Mouse (Mus musculus): ENCODE results near the gene F5. TPM values are rescaled to one million over a fixed set of nuclear protein-coding genes. Genes with fewer than 3 reads are reported as not detected.

The F5 gene
- 0.32 and 0.36 TPM in 2 replicates for polyA plus RNA-seq (2015; fragmentation: Nextera tagmentation; extraction: Ambion mirVana)

- WGBS, result 14% methylated on average over 15 of the region's 16 CpGs
- Histone ChIP-seq H3K4me1 (ENCODE audit: control insufficient read depth, insufficient read depth, low read length) (no peaks in the 10 kb centered on the region), H3K9ac (ENCODE audit: low read depth, low read length) (no peak within 1 kb of the TSS), H3K9me3 (ENCODE audit: control insufficient read depth, low read length) (no peaks in the 10 kb centered on the region), H3K36me3 (ENCODE audit: control insufficient read depth, insufficient read depth, low read length) (no peaks in the 10 kb centered on the region), H3K4me3 (ENCODE audit: low read length) (no peak within 1 kb of the TSS; the same call in 1 of the 2 replicates), H3K4me2 (ENCODE audit: low read depth, low read length) (peak within 1 kb of the TSS; percentile 19; the same call in 1 of the 2 replicates), H3K27me3 (replicated peaks; ENCODE audit: control insufficient read depth, insufficient read depth, low read length) (no peaks in the 10 kb centered on the region), H3K27ac (ENCODE audit: low read length) (no peak within 1 kb of the TSS)
- peak; percentile 62 for ATAC-seq
Observed at GRCm38 (mm10) chr1:164151387-164152088, at the start of gene F5. TSS of gene F5 (plus strand) at chr1:164151838.

- no peak overlapping the region for H3K9ac ChIP-seq (ENCODE audit: low read depth, low read length)
- no peaks in the 10 kb centered on the region for H3K36me3 ChIP-seq (ENCODE audit: control insufficient read depth, insufficient read depth, low read length)
- H3K27ac ChIP-seq (ENCODE audit: low read length), result no peak overlapping the region
- H3K4me2 ChIP-seq (ENCODE audit: low read depth, low read length), result no peak overlapping the region
- no peak for ATAC-seq
- H3K4me1 ChIP-seq (ENCODE audit: control insufficient read depth, insufficient read depth, low read length), result no peaks in the 10 kb centered on the region
- H3K4me3 ChIP-seq (ENCODE audit: low read length), result no peak overlapping the region
- WGBS, result 73% methylated on average over 2 of the region's 2 CpGs
- H3K9me3 ChIP-seq (ENCODE audit: control insufficient read depth, low read length), result no peaks in the 10 kb centered on the region
- no peaks in the 10 kb centered on the region for H3K27me3 ChIP-seq (replicated peaks; ENCODE audit: control insufficient read depth, insufficient read depth, low read length)
Observed at GRCm38 (mm10) chr1:164109763-164110162, 41.9 kb upstream of the F5 start.

DNA sequence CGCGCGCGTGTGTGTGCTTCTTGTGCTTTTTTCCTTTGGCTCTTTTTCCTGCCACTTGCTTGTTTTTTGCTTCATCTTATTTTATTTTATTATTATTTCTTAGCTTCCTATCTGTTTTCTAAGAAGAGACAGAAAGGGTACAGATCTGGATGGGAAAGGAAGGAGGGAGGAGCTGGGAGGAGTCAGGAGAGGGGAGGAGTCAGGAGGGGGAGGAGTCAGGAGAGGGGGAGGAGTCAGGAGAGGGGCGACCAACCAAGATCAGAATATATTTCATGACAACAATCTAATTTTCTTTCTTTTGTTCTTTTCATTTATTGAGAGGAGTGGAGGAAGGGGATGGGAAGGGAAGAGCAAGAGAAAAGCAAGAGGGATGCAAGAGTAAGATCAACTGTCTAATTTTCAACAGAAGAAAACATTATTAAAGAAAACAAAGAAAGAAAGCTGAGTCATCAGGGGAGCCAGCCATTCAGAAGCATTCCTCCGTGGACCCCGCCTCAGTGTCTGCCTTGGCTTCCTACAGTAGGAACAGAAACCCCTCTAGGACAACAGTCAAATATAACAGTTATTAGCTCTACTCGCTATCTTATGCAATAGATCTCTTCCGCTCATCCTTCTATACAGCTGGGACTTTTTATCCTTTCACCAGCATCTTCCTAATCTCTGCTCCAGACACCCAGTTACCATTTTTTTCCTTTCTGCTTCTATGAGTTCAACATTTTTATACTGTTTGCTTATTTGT is 40.9 kb upstream of the F5 start:
- Histone ChIP-seq H3K27ac (ENCODE audit: low read length) (no peak overlapping the region), H3K27me3 (replicated peaks; ENCODE audit: control insufficient read depth, insufficient read depth, low read length) (no peaks in the 10 kb centered on the region), H3K9me3 (ENCODE audit: control insufficient read depth, low read length) (no peaks in the 10 kb centered on the region), H3K4me1 (ENCODE audit: control insufficient read depth, insufficient read depth, low read length) (no peaks in the 10 kb centered on the region), H3K4me3 (ENCODE audit: low read length) (no peak overlapping the region), H3K9ac (ENCODE audit: low read depth, low read length) (no peak overlapping the region), H3K4me2 (ENCODE audit: low read depth, low read length) (no peak overlapping the region), H3K36me3 (ENCODE audit: control insufficient read depth, insufficient read depth, low read length) (no peaks in the 10 kb centered on the region)
- ATAC-seq, result no peak
- 92% methylated on average over 9 of the region's 9 CpGs for WGBS

- ATAC-seq, result no peak
- Histone ChIP-seq H3K9me3 (ENCODE audit: control insufficient read depth, low read length) (no peaks in the 10 kb centered on the region), H3K4me3 (ENCODE audit: low read length) (no peak overlapping the region), H3K27ac (ENCODE audit: low read length) (no peak overlapping the region), H3K27me3 (replicated peaks; ENCODE audit: control insufficient read depth, insufficient read depth, low read length) (no peaks in the 10 kb centered on the region), H3K9ac (ENCODE audit: low read depth, low read length) (no peak overlapping the region), H3K36me3 (ENCODE audit: control insufficient read depth, insufficient read depth, low read length) (no peaks in the 10 kb centered on the region), H3K4me2 (ENCODE audit: low read depth, low read length) (no peak overlapping the region), H3K4me1 (ENCODE audit: control insufficient read depth, insufficient read depth, low read length) (no peaks in the 10 kb centered on the region)
- WGBS, result 82% methylated on average over 5 of the region's 5 CpGs
Observed at GRCm38 (mm10) chr1:164114280-164114679, 37.4 kb upstream of the F5 start.

DNA sequence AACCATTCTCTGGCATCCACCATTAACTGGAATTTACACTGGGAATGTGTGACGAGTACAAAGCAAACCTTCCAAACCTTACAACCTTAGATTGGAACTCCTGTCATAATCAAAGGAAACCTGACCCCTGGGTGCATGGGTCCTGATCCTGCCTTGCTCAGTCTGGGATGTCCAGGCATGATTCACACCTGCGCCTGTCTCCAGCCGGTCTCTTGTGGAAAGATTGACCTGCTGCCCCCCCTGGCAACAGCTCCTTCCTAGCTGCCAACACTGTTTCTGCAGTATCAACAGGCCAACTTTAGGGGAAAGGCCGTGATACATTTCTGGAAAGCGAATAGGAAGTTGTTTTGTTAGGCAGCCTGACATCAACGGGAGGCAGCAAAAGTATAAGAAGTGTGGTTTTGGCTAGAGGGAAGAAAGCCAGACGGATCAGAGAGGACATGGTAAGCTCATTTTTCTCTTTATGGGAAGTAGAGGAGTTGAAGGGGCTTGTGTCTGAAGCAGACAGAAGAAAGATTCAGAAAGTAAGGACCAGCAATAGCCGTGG is 36.6 kb upstream of the F5 start, which contains the start of gene Selp:
Selp (plus strand) TSS at position 318 of the 547 bp plus-strand sequence.
- Histone ChIP-seq H3K9me3 (ENCODE audit: control insufficient read depth, low read length) (no peaks in the 10 kb centered on the region), H3K9ac (ENCODE audit: low read depth, low read length) (no peak within 1 kb of the TSS), H3K4me2 (ENCODE audit: low read depth, low read length) (no peak within 1 kb of the TSS), H3K4me3 (ENCODE audit: low read length) (no peak within 1 kb of the TSS), H3K36me3 (ENCODE audit: control insufficient read depth, insufficient read depth, low read length) (no peaks in the 10 kb centered on the region), H3K4me1 (ENCODE audit: control insufficient read depth, insufficient read depth, low read length) (no peaks in the 10 kb centered on the region), H3K27ac (ENCODE audit: low read length) (no peak within 1 kb of the TSS), H3K27me3 (replicated peaks; ENCODE audit: control insufficient read depth, insufficient read depth, low read length) (no peaks in the 10 kb centered on the region)
- ATAC-seq, result no peak
- WGBS, result 67% methylated on average over 8 of the region's 8 CpGs

DNA sequence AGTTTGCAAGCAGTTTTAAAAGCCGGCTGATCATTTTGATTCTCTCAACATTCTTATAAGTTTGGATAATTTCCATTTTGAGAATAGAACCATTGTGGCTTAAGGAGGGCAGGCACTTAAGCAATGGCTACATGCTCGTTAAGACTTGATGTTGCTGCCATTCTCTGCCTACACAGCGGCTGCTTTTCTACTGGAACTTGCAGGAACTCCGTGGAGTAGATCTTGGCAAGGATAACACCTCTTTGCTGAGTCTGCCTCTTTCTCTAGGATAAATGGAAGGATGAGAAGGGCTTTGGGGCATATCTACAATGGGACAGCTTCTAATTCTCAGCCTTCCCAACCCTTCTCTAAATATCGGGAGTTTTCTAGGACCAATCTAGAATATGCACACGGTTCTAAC is 36.0 kb upstream of the F5 start:
- no peak overlapping the region for H3K9ac ChIP-seq (ENCODE audit: low read depth, low read length)
- H3K36me3 ChIP-seq (ENCODE audit: control insufficient read depth, insufficient read depth, low read length), result no peaks in the 10 kb centered on the region
- ATAC-seq, result no peak
- no peak overlapping the region for H3K4me3 ChIP-seq (ENCODE audit: low read length)
- H3K4me1 ChIP-seq (ENCODE audit: control insufficient read depth, insufficient read depth, low read length), result no peaks in the 10 kb centered on the region
- H3K27ac ChIP-seq (ENCODE audit: low read length), result no peak overlapping the region
- H3K4me2 ChIP-seq (ENCODE audit: low read depth, low read length), result no peak overlapping the region
- no peaks in the 10 kb centered on the region for H3K27me3 ChIP-seq (replicated peaks; ENCODE audit: control insufficient read depth, insufficient read depth, low read length)
- WGBS, result 81% methylated on average over 6 of the region's 6 CpGs
- H3K9me3 ChIP-seq (ENCODE audit: control insufficient read depth, low read length), result no peaks in the 10 kb centered on the region

- ATAC-seq, result no peak
- H3K4me3 ChIP-seq (ENCODE audit: low read length), result no peak overlapping the region
- 92% methylated on average over 6 of the region's 6 CpGs for WGBS
- H3K9me3 ChIP-seq (ENCODE audit: control insufficient read depth, low read length), result no peaks in the 10 kb centered on the region
- H3K4me1 ChIP-seq (ENCODE audit: control insufficient read depth, insufficient read depth, low read length), result no peaks in the 10 kb centered on the region
- H3K9ac ChIP-seq (ENCODE audit: low read depth, low read length), result no peak overlapping the region
- H3K36me3 ChIP-seq (ENCODE audit: control insufficient read depth, insufficient read depth, low read length), result no peaks in the 10 kb centered on the region
- no peak overlapping the region for H3K27ac ChIP-seq (ENCODE audit: low read length)
- no peaks in the 10 kb centered on the region for H3K27me3 ChIP-seq (replicated peaks; ENCODE audit: control insufficient read depth, insufficient read depth, low read length)
- H3K4me2 ChIP-seq (ENCODE audit: low read depth, low read length), result no peak overlapping the region
Observed at GRCm38 (mm10) chr1:164117869-164118268, 33.8 kb upstream of the F5 start.

DNA sequence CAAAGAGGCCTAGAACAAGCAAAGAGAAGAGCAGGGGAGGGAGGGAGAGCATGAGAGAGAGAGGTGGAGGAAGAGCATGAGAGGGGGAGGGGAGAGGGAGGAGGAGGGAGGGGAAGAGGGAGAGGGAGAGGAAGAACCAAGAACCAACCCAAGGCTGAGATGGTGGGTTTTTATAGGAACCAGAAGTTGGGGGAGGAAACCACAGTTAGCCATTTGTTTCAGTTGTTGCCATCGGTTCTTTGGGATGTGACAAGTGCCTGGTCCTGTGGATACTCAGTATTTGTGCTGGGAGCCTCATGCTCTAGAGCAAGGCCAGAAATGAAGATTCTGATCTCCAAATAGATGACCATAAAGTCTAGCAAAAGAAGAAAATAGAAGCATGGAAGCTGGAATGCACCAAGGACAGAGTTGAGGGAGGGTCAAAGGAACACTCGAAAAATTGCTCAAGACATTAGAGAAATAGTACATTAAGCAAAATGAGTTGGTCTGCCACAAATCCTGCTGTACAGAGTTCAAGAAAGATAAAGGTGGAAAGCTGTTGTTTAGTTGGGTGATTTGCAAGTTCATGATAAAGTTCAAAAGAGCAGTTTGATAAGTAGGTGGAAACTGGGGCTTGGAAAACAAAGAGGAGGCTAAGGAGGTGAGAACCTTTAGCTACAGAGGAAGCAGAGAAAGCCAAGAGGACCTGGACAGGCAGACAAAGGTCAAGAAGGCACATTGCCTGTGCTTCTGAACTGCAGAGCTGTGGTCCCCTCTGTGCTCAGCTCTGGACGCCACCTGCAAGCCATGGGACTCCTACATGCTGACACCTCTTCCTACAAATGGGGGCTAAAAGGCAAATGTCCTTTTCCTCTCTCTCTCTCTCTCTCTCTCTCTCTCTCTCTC is 31.5 kb upstream of the F5 start:
- H3K27ac ChIP-seq (ENCODE audit: low read length), result no peak overlapping the region; the same call in 1 of the 2 replicates
- ATAC-seq, result peak; percentile 79
- H3K27me3 ChIP-seq (replicated peaks; ENCODE audit: control insufficient read depth, insufficient read depth, low read length), result no peaks in the 10 kb centered on the region
- H3K9me3 ChIP-seq (ENCODE audit: control insufficient read depth, low read length), result no peaks in the 10 kb centered on the region
- no peak overlapping the region for H3K4me3 ChIP-seq (ENCODE audit: low read length)
- WGBS, result 61% methylated on average over 3 of the region's 3 CpGs
- H3K4me1 ChIP-seq (ENCODE audit: control insufficient read depth, insufficient read depth, low read length), result no peaks in the 10 kb centered on the region
- H3K9ac ChIP-seq (ENCODE audit: low read depth, low read length), result no peak overlapping the region
- no peak overlapping the region for H3K4me2 ChIP-seq (ENCODE audit: low read depth, low read length)
- H3K36me3 ChIP-seq (ENCODE audit: control insufficient read depth, insufficient read depth, low read length), result no peaks in the 10 kb centered on the region

DNA sequence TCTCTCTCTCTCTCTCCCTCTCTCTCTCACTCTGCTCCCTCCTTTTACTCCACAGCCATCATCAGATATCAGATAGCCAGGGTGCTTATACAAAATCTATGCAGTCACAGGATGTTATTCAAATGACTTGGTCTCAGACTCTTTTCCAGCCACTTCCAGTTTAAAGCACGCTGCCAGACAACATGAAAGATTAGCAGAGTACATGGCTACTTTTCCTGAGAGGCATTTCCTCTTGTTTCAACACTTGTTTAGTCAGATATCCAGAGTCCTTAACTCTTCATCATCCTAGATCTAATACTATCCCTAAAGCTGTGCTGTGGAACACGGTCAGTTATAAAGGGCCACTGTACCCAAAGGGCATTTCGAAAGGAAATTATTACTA is 30.9 kb upstream of the F5 start:
- H3K27ac ChIP-seq (ENCODE audit: low read length), result no peak overlapping the region
- WGBS, result 76% methylated on average over 3 of the region's 3 CpGs
- H3K4me1 ChIP-seq (ENCODE audit: control insufficient read depth, insufficient read depth, low read length), result no peaks in the 10 kb centered on the region
- ATAC-seq, result peak; percentile 21; the same call in 1 of the 2 replicates
- no peak overlapping the region for H3K9ac ChIP-seq (ENCODE audit: low read depth, low read length)
- no peaks in the 10 kb centered on the region for H3K9me3 ChIP-seq (ENCODE audit: control insufficient read depth, low read length)
- H3K36me3 ChIP-seq (ENCODE audit: control insufficient read depth, insufficient read depth, low read length), result no peaks in the 10 kb centered on the region
- no peak overlapping the region for H3K4me2 ChIP-seq (ENCODE audit: low read depth, low read length)
- H3K4me3 ChIP-seq (ENCODE audit: low read length), result no peak overlapping the region
- no peaks in the 10 kb centered on the region for H3K27me3 ChIP-seq (replicated peaks; ENCODE audit: control insufficient read depth, insufficient read depth, low read length)
